Mouse (Mus musculus) cerebellum, adult 8-10 months (tissue): ENCODE measurements around the gene Dgki.

Experiments
- DNase-seq: peaks from one replicate; pipeline ENCODE4 v3.0.0; 2022

Gene Dgki

DNA sequence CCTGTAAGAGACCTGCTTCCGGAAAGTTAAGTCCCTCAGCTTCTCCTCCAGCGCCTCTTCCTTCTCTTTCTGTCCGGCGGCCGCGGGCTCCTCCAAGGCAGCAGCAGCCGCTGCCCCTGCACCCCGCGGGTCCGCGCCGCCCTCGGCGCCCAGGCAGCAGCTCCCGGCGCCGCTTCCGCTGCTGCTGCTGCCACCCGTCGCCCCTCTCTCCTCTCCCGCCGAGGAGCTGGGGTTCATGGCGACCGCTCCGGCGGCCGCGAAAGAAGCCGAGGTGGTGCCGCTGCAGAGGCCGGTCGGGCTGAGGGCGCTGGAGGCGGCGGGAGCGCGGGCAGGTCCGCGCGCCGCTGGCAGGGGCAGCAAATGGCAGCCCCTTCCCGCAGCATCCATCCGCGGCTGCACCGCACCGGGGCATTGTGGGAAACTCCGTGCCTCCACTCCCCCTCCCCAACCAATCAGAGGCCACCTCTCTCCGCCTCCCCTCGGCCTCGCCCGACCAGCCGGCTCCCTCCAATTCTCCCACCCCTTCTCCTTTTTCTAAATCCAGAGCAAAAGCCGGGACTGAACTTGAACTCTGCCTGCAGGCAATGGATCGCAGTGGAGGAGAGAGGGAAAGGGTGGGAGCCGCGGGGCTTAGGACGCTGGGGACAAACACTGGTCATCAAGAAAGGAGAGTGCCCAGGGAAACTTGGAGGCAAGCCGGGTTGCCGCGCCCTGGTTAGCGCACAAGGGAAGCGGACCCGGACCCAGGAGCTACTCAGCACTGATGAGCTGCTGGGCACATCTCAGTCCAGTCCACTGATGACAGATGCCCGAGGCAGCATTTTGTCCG, at the start of gene Dgki:
Gene Dgki (minus strand): TSS at position 623 of the 829 bp plus-strand sequence.
- DNase-seq, result peak; percentile 77

DNA sequence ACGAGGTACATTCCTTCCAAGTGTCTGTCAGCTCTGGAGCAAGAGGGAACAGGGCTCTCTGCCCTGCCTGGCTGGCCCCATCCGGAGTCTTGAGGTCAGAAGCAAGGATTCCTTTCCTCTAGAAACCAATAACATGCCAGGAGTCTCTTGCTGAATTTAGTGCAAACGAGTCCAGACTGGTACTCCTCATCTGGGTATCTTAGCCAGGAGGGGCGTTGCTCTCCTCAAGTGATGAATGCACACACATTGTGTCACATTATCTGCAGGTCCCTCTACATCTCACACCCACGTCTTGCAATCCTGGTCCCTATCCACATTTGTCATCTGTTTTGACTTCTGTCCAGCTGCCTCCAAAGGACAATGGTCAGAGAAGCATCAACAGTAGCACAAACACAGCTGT, 47.6 kb upstream of the Dgki start:
- no peak for DNase-seq

- DNase-seq, result no peak
These were observed 38.1 kb upstream of the Dgki start for GRCm38 (mm10) chr6:37338055-37338454.

- DNase-seq, result no peak
These were observed 36.9 kb upstream of the Dgki start for GRCm38 (mm10) chr6:37336831-37337260.

GRCm38 (mm10) chr6:37336381-37336780, 36.4 kb upstream of the Dgki start:
- DNase-seq, result no peak

GRCm38 (mm10) chr6:37332846-37333245, 32.9 kb upstream of the Dgki start:
- no peak for DNase-seq

- no peak for DNase-seq
These were observed 30.2 kb upstream of the Dgki start for GRCm38 (mm10) chr6:37329901-37330864.

- no peak for DNase-seq
These were observed 29.4 kb upstream of the Dgki start for GRCm38 (mm10) chr6:37329376-37329775.

- DNase-seq, result no peak
These were observed 28.7 kb upstream of the Dgki start for GRCm38 (mm10) chr6:37328671-37329070.

DNA sequence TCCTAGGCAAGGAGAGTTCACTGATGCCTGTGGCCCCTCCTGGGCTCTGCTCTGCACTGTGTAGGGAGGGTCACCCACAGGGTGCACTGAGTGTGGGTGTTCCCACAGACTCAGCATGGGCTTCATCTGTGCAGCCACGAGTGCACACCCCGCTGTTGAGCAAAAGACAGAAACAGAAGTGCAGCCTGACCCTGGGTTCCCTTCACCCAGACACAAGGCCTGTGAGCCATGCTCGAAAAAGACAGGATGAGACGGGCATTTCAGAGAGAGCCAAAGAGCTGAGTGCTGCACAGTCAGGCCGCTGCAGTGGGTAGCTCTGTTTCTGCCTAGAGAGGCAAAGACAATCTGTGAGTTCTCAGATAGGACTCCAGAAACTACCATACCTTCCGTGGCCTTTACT, 27.5 kb upstream of the Dgki start:
- DNase-seq, result no peak

- no peak for DNase-seq
These were observed 26.6 kb upstream of the Dgki start for GRCm38 (mm10) chr6:37326603-37326955.

GRCm38 (mm10) chr6:37325906-37326602, 26.1 kb upstream of the Dgki start:
- no peak for DNase-seq

DNA sequence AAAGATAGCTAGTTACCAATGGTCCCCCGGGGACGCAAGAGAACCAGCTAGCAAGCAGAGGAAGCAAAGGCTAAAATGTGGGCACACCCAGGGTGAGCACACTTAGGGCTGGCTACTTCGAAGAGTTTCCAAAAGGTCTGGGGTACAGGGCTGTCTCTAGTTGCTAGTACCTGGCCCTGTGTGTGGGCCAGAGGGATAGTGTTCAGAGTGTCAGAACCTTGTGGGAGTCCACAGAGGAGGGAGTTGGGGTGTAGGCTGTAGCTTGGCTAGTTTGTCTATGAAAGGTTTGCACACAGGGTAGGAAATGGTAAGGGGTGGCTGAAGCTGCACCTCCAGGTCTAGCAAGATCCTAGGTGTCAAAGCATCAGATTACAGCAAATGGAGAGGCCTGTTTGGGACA, 25.1 kb upstream of the Dgki start:
- no peak for DNase-seq

GRCm38 (mm10) chr6:37322641-37323040, 22.7 kb upstream of the Dgki start:
- DNase-seq, result no peak

GRCm38 (mm10) chr6:37322088-37322487, 22.1 kb upstream of the Dgki start:
- no peak for DNase-seq

DNA sequence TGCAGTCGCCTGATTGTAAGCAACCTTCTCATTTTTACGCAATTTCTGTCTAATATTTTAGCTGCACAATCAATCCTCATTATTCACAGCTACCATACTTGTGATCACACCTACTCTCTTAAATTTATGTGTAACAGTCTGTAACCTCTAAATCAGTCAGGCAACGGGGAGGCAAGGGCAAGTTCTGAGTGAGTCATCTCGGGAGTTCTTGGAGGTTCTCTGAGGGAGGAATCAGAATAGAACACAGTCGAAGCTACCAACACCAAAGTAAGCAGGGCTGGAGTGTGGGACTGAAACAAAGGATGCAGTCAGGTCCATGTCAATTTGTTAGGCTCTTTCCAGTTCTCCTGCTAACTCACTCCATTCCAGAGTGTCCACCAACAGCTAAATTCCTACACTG, 17.9 kb upstream of the Dgki start:
- DNase-seq, result no peak

DNA sequence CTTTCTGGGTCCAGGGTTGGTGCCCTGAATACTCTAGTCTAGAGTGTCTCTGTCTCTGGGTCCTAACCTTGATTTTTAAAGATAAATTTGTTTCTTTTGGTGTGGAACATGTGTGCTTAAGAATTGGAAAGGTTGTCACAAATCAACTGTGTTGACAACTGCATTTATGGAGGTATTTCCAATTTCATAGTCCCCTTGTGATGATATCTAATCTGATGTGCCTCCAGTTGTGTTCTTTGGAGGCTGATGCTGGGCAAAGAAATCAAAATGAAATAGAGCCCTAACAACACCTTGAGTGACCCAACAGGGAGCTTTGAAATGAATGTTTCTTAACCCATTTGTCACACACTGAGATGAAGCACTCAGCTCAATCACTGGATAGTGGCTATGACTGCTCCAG, 15.5 kb upstream of the Dgki start:
- DNase-seq, result no peak

DNA sequence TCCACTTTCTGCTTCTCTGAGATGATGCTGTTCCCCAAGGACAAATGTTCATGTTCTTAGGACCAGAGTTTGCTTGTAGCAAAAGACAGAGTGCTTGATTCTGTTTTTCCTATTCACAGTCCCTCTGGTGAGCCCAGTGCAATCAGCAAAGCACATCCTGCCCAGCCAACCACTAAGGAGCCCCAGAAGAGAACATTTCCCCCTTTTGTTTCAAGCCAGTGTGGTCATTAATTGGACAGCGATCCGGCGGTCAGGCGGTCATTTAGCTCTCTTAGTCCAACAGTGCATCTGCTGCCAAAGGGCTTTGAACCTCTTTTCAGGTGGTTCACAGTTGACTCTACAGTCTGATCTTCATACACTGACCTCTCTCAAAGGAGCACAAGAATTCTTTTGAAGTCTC, 10.6 kb upstream of the Dgki start:
- DNase-seq, result no peak

- DNase-seq, result no peak
These were observed 6.6 kb upstream of the Dgki start for GRCm38 (mm10) chr6:37306616-37307015.

DNA sequence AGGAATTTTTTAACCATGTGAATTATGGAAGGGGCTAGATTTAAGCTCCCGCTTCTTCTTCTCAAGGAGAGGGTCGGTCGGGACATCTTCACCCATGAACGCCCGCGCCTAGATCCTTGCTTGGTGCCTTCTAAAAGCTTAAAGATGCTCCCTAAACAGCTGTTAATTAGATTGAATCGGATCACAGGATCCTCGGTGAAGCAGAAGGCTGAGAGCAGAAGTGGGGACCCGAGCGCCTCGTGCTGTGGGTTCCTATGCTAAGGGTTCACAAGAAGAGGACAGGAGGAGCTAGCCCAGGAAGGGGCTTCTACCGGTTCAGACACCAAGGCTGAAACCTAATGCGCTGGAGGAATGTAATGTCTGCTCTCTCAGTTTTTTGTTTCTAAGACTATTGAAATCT, 508 bp upstream of the Dgki start:
- DNase-seq, result peak; percentile 31

- peak; percentile 20 for DNase-seq
These were observed 1.0 kb downstream of the Dgki start for GRCm38 (mm10) chr6:37298982-37299381.

- peak; percentile 19 for DNase-seq
These were observed 2.1 kb downstream of the Dgki start for GRCm38 (mm10) chr6:37297744-37298482.

GRCm38 (mm10) chr6:37292068-37292467, 7.9 kb downstream of the Dgki start:
- no peak for DNase-seq
